Comparison of ENCODE assay signal across 20 mouse cellular contexts in the genomic region with DNA sequence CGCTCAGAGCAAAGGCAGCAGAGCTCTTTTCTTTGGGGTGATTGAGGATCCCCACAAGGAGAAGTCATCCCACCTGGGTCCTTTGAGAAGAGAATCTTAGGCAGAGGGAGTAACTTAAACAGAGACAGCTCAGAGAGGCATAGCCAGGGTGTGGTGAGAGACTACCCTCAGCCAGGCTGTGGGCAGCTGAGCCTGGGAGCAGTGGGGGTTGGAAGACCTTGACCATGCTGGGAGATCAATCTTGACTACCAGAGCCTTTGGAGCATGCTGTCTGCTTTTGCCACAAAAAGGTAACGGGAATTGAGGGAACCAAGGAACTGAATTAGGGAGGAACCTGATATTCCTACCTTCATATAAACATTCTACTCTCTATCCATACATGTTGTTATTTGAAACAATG.
"Had no signal": no experiment of that assay in that cellular context is flagged by ENCODE, and none has a peak within 500 bp of the region (broad histone marks: within the 10 kb centered on the region; RNA-seq: fewer than 3 reads in every experiment).

No protein-coding gene starts in this region.

- H3K36me3 ChIP-seq: midbrain, embryonic 10.5 days; midbrain, embryonic 12.5 days; neural tube, embryonic 13.5 days; neural tube, embryonic 15.5 days had no signal

- ATAC-seq: midbrain, embryonic 16.5 days had no signal

- DNase-seq: lung, adult 18-20 months; lung, postnatal 10 days; lung, postnatal 4 days; midbrain, embryonic 14.5 days; retina, postnatal 1 day; right cerebral cortex, adult 18-20 months; right cerebral cortex, postnatal 25 days; right cerebral cortex, postnatal 4 days; spleen, adult 18-20 months; thymus, adult 18-20 months; thymus, postnatal 14 days; thymus, postnatal 36 days had no signal

- H3K4me3 ChIP-seq: midbrain, embryonic 10.5 days; midbrain, embryonic 12.5 days; myocyte; neural tube, embryonic 13.5 days; neural tube, embryonic 15.5 days had no signal

- H3K9me3 ChIP-seq: midbrain, embryonic 10.5 days; midbrain, embryonic 12.5 days; neural tube, embryonic 13.5 days; neural tube, embryonic 15.5 days had no signal

- H3K27me3 ChIP-seq: midbrain, embryonic 12.5 days; neural tube, embryonic 13.5 days; neural tube, embryonic 15.5 days had no signal

- H3K4me2 ChIP-seq: lung, embryonic 14.5 days; midbrain, embryonic 12.5 days; neural tube, embryonic 13.5 days; neural tube, embryonic 15.5 days had no signal

- H3K9ac ChIP-seq: liver, embryonic 14.5 days; lung, embryonic 14.5 days; midbrain, embryonic 12.5 days; neural tube, embryonic 13.5 days; neural tube, embryonic 15.5 days had no signal

- H3K4me1 ChIP-seq: midbrain, embryonic 12.5 days; neural tube, embryonic 13.5 days; neural tube, embryonic 15.5 days had no signal

- H3K27ac ChIP-seq: liver, embryonic 14.5 days; midbrain, embryonic 10.5 days; midbrain, embryonic 12.5 days; neural tube, embryonic 13.5 days; neural tube, embryonic 15.5 days had no signal
